Mouse (Mus musculus): ENCODE measurements around the gene Brix1. TPM values are rescaled to one million over a fixed set of nuclear protein-coding genes. Genes with fewer than 3 reads are reported as not detected.

The Brix1 gene
- polyA plus RNA-seq, 1 experiment from 2014 or later, result 73.3 TPM

- Histone ChIP-seq H3K4me3 (replicated peaks; ENCODE audit: low read depth, low read length) (peak overlapping the region; percentile 86), H3K27ac (replicated peaks; ENCODE audit: low read depth, low read length) (peak overlapping the region; percentile 88), H3K36me3 (ENCODE audit: control insufficient read depth, insufficient read depth, low read length) (0 out of 2 replicates have a peak, but pooled peaks cover 4% of the 10 kb centered on the region), H3K9me3 (ENCODE audit: control insufficient read depth, low read length) (no peaks in the 10 kb centered on the region), H3K4me1 (ENCODE audit: control insufficient read depth, insufficient read depth, low read length) (peaks cover 12% of the 10 kb centered on the region; the same call in 1 of the 2 replicates), H3K27me3 (ENCODE audit: control insufficient read depth, insufficient read depth, low read length) (no peaks in the 10 kb centered on the region), H3K9ac (replicated peaks; ENCODE audit: low read length) (peak overlapping the region; percentile 87), H3K4me2 (ENCODE audit: low read length) (peak overlapping the region; percentile 83)
- DNase-seq (peak; percentile 67), ATAC-seq (ENCODE audit: low FRiP score, low TSS enrichment) (peak; percentile 9)
- under 1% methylated on average over 39 of the region's 40 CpGs for WGBS
Observed at GRCm38 (mm10) chr15:10469641-10470150, 16.1 kb downstream of the Brix1 start.

DNA sequence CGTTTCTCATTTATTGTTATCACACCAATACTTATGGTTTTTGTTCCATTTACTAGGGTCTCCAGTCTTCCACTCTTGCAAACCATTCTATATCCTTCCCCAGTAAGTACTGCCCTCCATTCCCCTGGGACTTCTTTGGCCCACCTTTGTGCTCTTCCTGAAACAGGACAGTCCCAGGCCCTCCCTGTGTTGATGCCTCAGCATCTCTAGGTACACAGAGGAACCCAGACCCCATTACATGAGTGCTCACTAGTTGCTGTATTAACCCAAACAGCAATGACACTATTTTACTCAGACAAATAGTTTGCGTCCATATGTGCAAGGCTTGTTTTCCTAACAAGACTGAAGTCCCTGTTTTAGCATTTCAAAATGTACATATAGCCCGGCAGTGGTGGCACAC lies 17.0 kb downstream of the Brix1 start:
- peaks cover 12% of the 10 kb centered on the region; the same call in 1 of the 2 replicates for H3K4me1 ChIP-seq (ENCODE audit: control insufficient read depth, insufficient read depth, low read length)
- no peaks in the 10 kb centered on the region for H3K9me3 ChIP-seq (ENCODE audit: control insufficient read depth, low read length)
- ATAC-seq (ENCODE audit: low FRiP score, low TSS enrichment) (no peak), DNase-seq (no peak)
- no peak overlapping the region for H3K9ac ChIP-seq (replicated peaks; ENCODE audit: low read length)
- H3K4me2 ChIP-seq (ENCODE audit: low read length), result peak overlapping the region; percentile 83; the same call in 1 of the 2 replicates
- H3K36me3 ChIP-seq (ENCODE audit: control insufficient read depth, insufficient read depth, low read length), result no peaks in the 10 kb centered on the region
- 92% methylated on average over 3 of the region's 3 CpGs for WGBS
- no peaks in the 10 kb centered on the region for H3K27me3 ChIP-seq (ENCODE audit: control insufficient read depth, insufficient read depth, low read length)
- no peak overlapping the region for H3K27ac ChIP-seq (replicated peaks; ENCODE audit: low read depth, low read length)
- H3K4me3 ChIP-seq (replicated peaks; ENCODE audit: low read depth, low read length), result no peak overlapping the region

GRCm38 (mm10) chr15:10464678-10465077 lies 21.1 kb downstream of the Brix1 start:
- Histone ChIP-seq H3K4me2 (ENCODE audit: low read length) (no peak overlapping the region), H3K27ac (replicated peaks; ENCODE audit: low read depth, low read length) (no peak overlapping the region), H3K9me3 (ENCODE audit: control insufficient read depth, low read length) (no peaks in the 10 kb centered on the region), H3K36me3 (ENCODE audit: control insufficient read depth, insufficient read depth, low read length) (peaks cover 22% of the 10 kb centered on the region), H3K27me3 (ENCODE audit: control insufficient read depth, insufficient read depth, low read length) (no peaks in the 10 kb centered on the region), H3K4me3 (replicated peaks; ENCODE audit: low read depth, low read length) (no peak overlapping the region), H3K9ac (replicated peaks; ENCODE audit: low read length) (no peak overlapping the region), H3K4me1 (ENCODE audit: control insufficient read depth, insufficient read depth, low read length) (peaks cover 12% of the 10 kb centered on the region; the same call in 1 of the 2 replicates)
- 98% methylated on average over 3 of the region's 3 CpGs for WGBS
- no peak for ATAC-seq (ENCODE audit: low FRiP score, low TSS enrichment)
- DNase-seq, result no peak

DNA sequence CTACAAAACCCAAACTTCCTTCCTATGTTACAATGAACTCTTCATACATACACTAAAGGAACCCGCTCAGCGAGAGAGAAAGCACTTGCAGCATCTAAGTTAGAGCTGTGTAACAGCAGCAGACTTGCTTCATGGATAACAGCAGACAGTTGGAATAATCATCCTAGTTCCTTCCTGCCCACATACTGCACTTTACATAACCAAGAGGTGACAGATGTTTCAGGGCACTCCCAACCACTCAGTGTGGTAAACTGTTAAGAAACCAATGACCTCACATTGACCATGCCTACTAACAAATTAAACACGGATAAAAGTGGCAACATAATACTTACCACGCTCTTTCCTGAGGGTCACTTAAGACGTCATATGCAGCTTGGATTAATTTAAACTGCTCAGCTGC lies 22.2 kb downstream of the Brix1 start:
- Histone ChIP-seq H3K27me3 (ENCODE audit: control insufficient read depth, insufficient read depth, low read length) (no peaks in the 10 kb centered on the region), H3K9ac (replicated peaks; ENCODE audit: low read length) (no peak overlapping the region), H3K9me3 (ENCODE audit: control insufficient read depth, low read length) (no peaks in the 10 kb centered on the region), H3K4me2 (ENCODE audit: low read length) (no peak overlapping the region), H3K27ac (replicated peaks; ENCODE audit: low read depth, low read length) (no peak overlapping the region), H3K36me3 (ENCODE audit: control insufficient read depth, insufficient read depth, low read length) (peaks cover 31% of the 10 kb centered on the region), H3K4me1 (ENCODE audit: control insufficient read depth, insufficient read depth, low read length) (0 out of 2 replicates have a peak, but pooled peaks cover 4% of the 10 kb centered on the region), H3K4me3 (replicated peaks; ENCODE audit: low read depth, low read length) (no peak overlapping the region)
- ATAC-seq (ENCODE audit: low FRiP score, low TSS enrichment), result no peak
- 94% methylated on average over 5 of the region's 5 CpGs for WGBS
- no peak for DNase-seq

- Histone ChIP-seq H3K36me3 (ENCODE audit: control insufficient read depth, insufficient read depth, low read length) (peaks cover 40% of the 10 kb centered on the region), H3K4me1 (ENCODE audit: control insufficient read depth, insufficient read depth, low read length) (no peaks in the 10 kb centered on the region), H3K27me3 (ENCODE audit: control insufficient read depth, insufficient read depth, low read length) (no peaks in the 10 kb centered on the region), H3K4me3 (replicated peaks; ENCODE audit: low read depth, low read length) (no peak overlapping the region), H3K9ac (replicated peaks; ENCODE audit: low read length) (no peak overlapping the region), H3K9me3 (ENCODE audit: control insufficient read depth, low read length) (no peaks in the 10 kb centered on the region), H3K27ac (replicated peaks; ENCODE audit: low read depth, low read length) (no peak overlapping the region), H3K4me2 (ENCODE audit: low read length) (no peak overlapping the region)
- ATAC-seq (ENCODE audit: low FRiP score, low TSS enrichment) (no peak), DNase-seq (no peak)
- 95% methylated on average over 12 of the region's 12 CpGs for WGBS
Observed at GRCm38 (mm10) chr15:10460986-10461385, 24.8 kb downstream of the Brix1 start.

- H3K27me3 ChIP-seq (ENCODE audit: control insufficient read depth, insufficient read depth, low read length), result no peaks in the 10 kb centered on the region
- no peak overlapping the region for H3K4me2 ChIP-seq (ENCODE audit: low read length)
- H3K4me1 ChIP-seq (ENCODE audit: control insufficient read depth, insufficient read depth, low read length), result no peaks in the 10 kb centered on the region
- no peak overlapping the region for H3K4me3 ChIP-seq (replicated peaks; ENCODE audit: low read depth, low read length)
- H3K9ac ChIP-seq (replicated peaks; ENCODE audit: low read length), result no peak overlapping the region
- H3K36me3 ChIP-seq (ENCODE audit: control insufficient read depth, insufficient read depth, low read length), result peaks cover 48% of the 10 kb centered on the region
- H3K9me3 ChIP-seq (ENCODE audit: control insufficient read depth, low read length), result no peaks in the 10 kb centered on the region
- ATAC-seq (ENCODE audit: low FRiP score, low TSS enrichment) (no peak), DNase-seq (no peak)
- no peak overlapping the region for H3K27ac ChIP-seq (replicated peaks; ENCODE audit: low read depth, low read length)
- 60% methylated on average over 3 of the region's 3 CpGs for WGBS
Observed at GRCm38 (mm10) chr15:10447102-10447501, 38.6 kb downstream of the Brix1 start.

GRCm38 (mm10) chr15:10442275-10442674 lies 43.5 kb downstream of the Brix1 start:
- DNase-seq (no peak), ATAC-seq (ENCODE audit: low FRiP score, low TSS enrichment) (no peak)
- H3K4me3 ChIP-seq (replicated peaks; ENCODE audit: low read depth, low read length), result no peak overlapping the region
- no peak overlapping the region for H3K27ac ChIP-seq (replicated peaks; ENCODE audit: low read depth, low read length)
- H3K27me3 ChIP-seq (ENCODE audit: control insufficient read depth, insufficient read depth, low read length), result no peaks in the 10 kb centered on the region
- H3K4me1 ChIP-seq (ENCODE audit: control insufficient read depth, insufficient read depth, low read length), result no peaks in the 10 kb centered on the region
- peaks cover 31% of the 10 kb centered on the region for H3K36me3 ChIP-seq (ENCODE audit: control insufficient read depth, insufficient read depth, low read length)
- WGBS, result 61% methylated on average over 1 of the region's 1 CpGs
- H3K9me3 ChIP-seq (ENCODE audit: control insufficient read depth, low read length), result no peaks in the 10 kb centered on the region
- no peak overlapping the region for H3K4me2 ChIP-seq (ENCODE audit: low read length)
- no peak overlapping the region for H3K9ac ChIP-seq (replicated peaks; ENCODE audit: low read length)

DNA sequence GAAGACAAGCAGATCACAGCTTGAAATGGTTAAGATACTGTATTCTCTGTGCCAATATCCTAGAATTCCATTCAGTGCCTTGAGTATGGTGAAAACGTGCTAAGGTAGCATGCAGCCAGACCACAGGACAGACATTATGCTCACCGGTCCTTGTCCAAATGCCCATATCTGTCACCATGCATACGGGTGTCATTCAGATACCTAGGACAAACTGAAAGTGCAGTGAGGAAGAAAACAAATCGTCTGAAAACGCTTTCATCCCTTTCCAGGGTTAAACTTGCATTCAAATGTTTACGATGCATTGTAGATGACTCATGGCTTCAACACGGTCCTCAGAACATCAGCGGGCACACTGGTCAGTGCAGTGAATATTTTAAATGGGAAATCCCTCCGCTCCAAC lies 44.3 kb downstream of the Brix1 start:
- Histone ChIP-seq H3K36me3 (ENCODE audit: control insufficient read depth, insufficient read depth, low read length) (peaks cover 27% of the 10 kb centered on the region), H3K4me3 (replicated peaks; ENCODE audit: low read depth, low read length) (no peak overlapping the region), H3K27me3 (ENCODE audit: control insufficient read depth, insufficient read depth, low read length) (no peaks in the 10 kb centered on the region), H3K9me3 (ENCODE audit: control insufficient read depth, low read length) (no peaks in the 10 kb centered on the region), H3K9ac (replicated peaks; ENCODE audit: low read length) (no peak overlapping the region), H3K4me2 (ENCODE audit: low read length) (no peak overlapping the region), H3K27ac (replicated peaks; ENCODE audit: low read depth, low read length) (no peak overlapping the region), H3K4me1 (ENCODE audit: control insufficient read depth, insufficient read depth, low read length) (no peaks in the 10 kb centered on the region)
- ATAC-seq (ENCODE audit: low FRiP score, low TSS enrichment) (no peak), DNase-seq (no peak)
- 92% methylated on average over 9 of the region's 9 CpGs for WGBS

DNA sequence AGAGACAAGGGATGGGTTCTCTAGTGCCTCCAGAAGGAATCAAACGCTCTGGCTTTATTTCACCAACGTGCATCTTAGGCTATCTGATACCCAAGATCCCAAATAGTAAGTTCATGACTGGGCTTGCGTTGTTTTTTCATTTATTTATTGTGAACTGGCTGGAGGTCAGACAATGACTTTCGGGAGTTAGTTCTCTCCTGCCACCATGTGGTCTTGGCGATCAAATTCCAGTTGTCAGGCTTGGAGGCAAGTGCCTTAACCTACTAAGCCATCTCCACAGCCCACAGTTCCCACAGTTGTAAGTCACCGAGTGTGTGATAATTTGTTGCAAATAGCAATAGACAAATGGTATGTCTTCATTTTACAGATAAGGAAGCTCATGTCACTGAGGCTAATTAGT lies 45.8 kb downstream of the Brix1 start:
- peaks cover 23% of the 10 kb centered on the region for H3K36me3 ChIP-seq (ENCODE audit: control insufficient read depth, insufficient read depth, low read length)
- DNase-seq (peak; percentile 45), ATAC-seq (ENCODE audit: low FRiP score, low TSS enrichment) (no peak)
- no peak overlapping the region for H3K4me2 ChIP-seq (ENCODE audit: low read length)
- H3K4me1 ChIP-seq (ENCODE audit: control insufficient read depth, insufficient read depth, low read length), result no peaks in the 10 kb centered on the region
- no peaks in the 10 kb centered on the region for H3K27me3 ChIP-seq (ENCODE audit: control insufficient read depth, insufficient read depth, low read length)
- no peak overlapping the region for H3K9ac ChIP-seq (replicated peaks; ENCODE audit: low read length)
- 83% methylated on average over 6 of the region's 6 CpGs for WGBS
- no peak overlapping the region for H3K27ac ChIP-seq (replicated peaks; ENCODE audit: low read depth, low read length)
- no peak overlapping the region for H3K4me3 ChIP-seq (replicated peaks; ENCODE audit: low read depth, low read length)
- no peaks in the 10 kb centered on the region for H3K9me3 ChIP-seq (ENCODE audit: control insufficient read depth, low read length)
